Mouse (Mus musculus) liver, adult 2 months (tissue): Measurements from ENCODE around the gene Cmtm8.

Source experiments
- CTCF ChIP-seq: fragments of 200-500 bp; IDR thresholded peaks from 2 replicates; pipeline ENCODE4 v1.5.1; 2011; ENCODE audit warnings: low read depth, low read length, control low read depth
- POLR2A ChIP-seq: fragments of 200-500 bp; IDR thresholded peaks from 2 replicates; pipeline ENCODE4 v1.6.1; 2011; ENCODE audit warnings: low read length, control low read depth; ENCODE audit not compliant: insufficient read depth; ENCODE audit errors: extremely low read depth

GRCm38 (mm10) chr9:114853336-114853735 lies 9.4 kb upstream of the Cmtm8 start:
- TF ChIP-seq CTCF (no peak), POLR2A (no peak)
